Mouse (Mus musculus): Measurements from ENCODE around the gene Itprid2. TPM values are rescaled to one million over a fixed set of nuclear protein-coding genes. Genes with fewer than 3 reads are reported as not detected.

The Itprid2 gene
- total RNA-seq, 2 experiments from 2014 or later: 32.8 to 33.4 TPM

DNA sequence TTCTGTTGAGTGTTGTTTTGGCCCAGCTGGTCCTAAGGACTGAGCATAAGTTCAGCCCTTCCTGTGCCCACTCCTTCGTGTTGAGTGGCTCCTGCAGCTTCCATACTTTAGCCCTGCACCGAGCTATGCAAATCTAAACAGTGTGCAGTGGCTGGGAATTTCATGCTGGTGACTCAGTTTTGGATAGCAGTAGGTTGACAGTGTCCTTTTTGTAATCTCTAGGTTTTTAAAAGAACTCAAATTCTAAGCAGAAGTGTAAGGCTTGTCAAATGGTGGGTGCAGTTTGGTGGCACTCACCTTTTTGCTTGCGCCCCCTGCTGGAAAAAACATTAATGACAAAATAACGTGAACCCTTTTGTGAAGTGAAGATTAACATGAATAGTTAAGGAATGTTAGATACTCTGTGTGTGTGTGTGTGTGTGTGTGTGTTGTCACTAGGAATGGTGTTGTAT is 11.1 kb downstream of the Itprid2 start:
- intact Hi-C loops (cut with DNase I): loop anchor here (2.0 to 10.0 kb wide), 2 partner anchors 133 to 681 kb away; no protein-coding TSS in a partner anchor
- DNase-seq (ENCODE audit: low spot score in 2 of 2): peak; percentile 64 to 69

DNA sequence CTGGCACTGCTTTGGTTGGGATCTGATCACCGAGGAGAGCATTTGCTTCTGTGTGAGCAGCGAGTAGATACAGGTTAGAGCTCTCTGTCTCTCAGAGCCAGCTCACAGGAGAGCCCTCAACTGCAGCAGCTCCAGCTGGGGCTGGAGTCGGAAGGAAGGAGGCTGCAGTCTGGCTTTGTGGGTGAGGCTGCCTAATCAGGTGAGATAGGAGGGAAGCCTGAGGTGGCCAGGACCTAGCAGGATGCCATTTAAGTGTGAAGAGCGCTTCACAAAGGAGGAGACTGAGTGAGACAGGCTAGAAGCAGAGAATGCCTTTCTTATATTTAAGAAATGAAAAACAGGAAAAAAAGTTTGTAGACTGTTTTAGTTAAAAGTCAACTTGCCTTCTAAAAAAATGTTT is 11.9 kb downstream of the Itprid2 start:
- no peak for DNase-seq (ENCODE audit: low spot score in 2 of 2)

DNA sequence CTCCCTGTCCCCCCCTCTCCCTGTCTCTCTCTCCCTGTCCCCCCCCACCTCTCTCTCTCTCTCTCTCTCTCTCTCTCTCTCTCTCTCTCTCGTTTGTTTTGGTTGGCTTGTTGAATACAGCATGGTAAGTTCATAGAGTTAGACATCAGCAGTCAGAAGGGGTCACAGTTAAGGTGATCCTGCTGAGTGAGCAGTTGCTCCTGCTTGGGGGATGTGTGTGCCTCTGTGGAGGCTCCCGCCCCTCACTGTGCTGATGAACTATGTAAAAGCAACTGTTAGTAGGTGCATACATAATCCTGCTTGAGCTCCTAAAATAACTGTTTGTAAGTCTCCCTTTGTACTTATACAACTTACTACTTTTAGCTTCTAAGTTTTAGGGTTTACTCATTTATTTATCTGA is 12.6 kb downstream of the Itprid2 start:
- DNase-seq (ENCODE audit: low spot score in 2 of 2): no peak
- intact Hi-C loops (cut with DNase I): loop anchor here (2.0 to 10.0 kb wide), 2 partner anchors 135 to 683 kb away; no protein-coding TSS in a partner anchor

More for the DNA sequence above, 11.9 kb downstream of the Itprid2 start:
- intact Hi-C loops (cut with DNase I): loop anchor here (2.0 to 10.0 kb wide), 2 partner anchors 134 to 682 kb away; no protein-coding TSS in a partner anchor

DNA sequence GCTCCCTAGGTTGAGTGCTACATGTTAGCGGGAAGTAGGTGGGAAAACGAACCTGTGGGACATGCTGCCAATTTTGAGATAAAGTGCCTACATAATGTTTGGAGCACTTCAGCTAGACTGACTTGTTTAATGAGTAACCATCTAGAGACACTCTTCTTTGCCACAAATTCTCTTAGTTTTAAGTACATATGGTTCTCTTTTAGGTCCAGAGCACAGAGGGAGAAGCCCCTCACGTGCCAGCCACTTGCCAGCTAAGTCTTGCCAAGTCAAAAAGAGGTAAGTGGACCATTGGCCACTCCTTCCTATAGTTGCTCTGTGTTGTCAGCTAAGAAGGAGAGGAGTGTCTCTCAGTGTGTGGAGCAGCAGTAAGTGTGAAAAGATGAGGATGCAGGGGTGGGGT is 16.0 kb downstream of the Itprid2 start:
- intact Hi-C loops (cut with DNase I): no loop called here
- DNase-seq (ENCODE audit: low spot score in 2 of 2): no peak

DNA sequence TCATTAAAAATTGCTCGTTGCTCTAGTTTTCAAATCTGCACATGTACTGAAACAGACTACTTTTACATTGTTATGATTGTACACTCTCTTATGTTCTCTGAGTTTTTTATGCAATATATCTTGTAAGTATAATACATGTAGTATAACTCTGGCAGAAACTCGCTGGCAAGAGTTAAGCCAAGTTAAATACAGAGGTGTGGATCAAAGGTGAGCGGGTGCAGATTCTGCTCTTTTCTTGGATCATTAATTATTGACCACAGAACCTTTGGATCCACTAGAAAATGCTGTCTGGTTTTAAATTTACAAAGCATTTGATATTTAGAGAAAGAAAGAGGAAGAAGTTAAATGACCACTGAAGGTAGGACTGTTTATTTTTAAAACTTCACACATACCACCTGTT is 16.5 kb downstream of the Itprid2 start:
- DNase-seq (ENCODE audit: low spot score in 2 of 2): no peak

DNA sequence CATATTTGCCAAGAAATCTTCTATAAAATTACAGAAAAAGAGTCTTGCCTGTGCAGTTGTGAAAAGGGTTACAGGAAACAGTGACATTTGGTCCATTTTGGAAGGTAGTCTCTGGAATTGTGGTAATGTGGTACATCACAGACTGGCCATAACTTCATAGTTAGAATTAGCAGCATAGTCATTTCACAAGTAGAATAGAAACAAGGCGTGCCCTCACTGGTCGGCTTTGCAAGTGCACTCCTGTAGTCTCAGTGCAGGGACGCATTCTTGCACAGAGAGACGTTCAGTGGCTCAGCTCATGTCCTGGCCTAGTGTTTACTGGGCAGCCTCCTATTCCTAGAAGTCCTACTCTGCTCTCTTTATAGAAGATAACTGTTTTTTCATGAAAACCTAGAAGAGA is 17.4 kb downstream of the Itprid2 start:
- intact Hi-C loops (cut with DNase I): no loop called here
- DNase-seq (ENCODE audit: low spot score in 2 of 2): no peak

More for the DNA sequence above, 16.5 kb downstream of the Itprid2 start:
- intact Hi-C loops (cut with DNase I): no loop called here

DNA sequence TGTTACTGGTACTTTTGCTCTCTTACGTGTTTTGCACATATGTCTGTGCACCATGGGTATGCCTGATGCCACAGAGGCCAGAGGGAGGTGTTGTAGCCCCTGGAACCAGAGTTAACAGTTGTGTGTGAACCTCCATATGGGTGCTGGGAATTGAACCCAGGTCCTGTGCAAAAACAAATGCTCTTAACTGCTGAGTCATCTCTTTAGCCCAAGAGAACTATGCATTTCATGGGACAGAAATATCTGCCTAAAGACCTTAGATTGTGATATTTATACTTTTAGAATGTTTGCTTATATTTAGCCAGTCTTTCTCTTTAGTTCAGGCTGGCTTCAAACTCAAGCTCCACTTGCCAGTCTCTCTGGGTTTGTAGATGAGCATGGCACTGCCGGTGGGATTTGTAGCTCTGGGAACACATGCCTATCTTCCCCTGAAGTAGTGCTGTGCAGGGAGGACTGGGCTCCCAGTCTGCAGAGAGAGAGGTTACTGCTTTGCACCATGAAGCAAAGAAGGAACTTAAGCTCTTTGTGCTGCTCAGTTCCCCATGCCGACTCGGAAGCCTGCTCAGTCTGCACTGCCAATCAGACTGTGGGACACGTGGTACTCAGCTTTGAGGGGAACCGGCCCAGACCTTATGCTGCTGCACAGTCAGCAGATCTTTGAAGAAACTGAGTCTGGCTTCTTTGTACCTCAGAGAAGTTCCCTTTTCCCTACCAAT is 18.1 kb downstream of the Itprid2 start:
- DNase-seq (ENCODE audit: low spot score in 2 of 2): peak in 1 of 2 experiments; percentile 55

DNA sequence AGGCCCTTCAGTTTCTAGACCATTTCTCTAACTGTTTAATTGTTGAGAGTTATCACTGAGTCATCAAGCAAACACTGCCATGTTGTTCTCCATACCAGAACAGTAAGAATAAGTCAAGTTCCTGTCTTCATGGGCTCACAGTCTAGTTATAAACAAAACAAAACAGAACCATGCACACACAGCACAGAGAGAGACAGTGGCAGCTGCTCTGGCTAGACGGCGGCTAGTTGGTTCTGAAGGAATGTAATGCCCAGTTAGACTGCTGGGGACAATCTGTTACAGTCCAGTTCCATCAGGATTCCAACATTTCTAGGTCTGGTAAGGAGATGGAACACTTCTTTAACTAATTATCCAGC is 18.6 kb downstream of the Itprid2 start:
- no peak for DNase-seq (ENCODE audit: low spot score in 2 of 2)
- intact Hi-C loops (cut with DNase I): no loop called here

More for the DNA sequence above, 18.1 kb downstream of the Itprid2 start:
- intact Hi-C loops (cut with DNase I): no loop called here

DNA sequence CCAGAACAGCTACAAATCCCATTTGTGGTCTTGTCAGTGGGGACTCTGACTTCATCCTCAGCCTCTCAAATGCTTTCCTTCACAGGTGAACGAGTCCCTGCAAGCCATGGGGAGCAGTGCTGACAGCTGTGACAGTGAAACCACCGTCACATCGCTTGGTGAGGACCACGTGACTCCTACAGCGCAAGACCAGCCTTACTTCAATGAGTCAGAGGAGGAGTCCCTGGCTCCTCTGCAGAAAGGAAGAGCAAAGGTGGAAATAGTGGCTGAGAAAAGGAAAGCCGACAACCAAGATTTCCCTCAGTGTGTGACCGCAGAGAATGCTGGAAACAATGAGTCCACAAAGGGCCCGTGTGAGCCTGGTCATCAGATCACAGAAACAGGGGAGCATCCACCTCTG is 21.9 kb downstream of the Itprid2 start:
- intact Hi-C loops (cut with DNase I): no loop called here
- no peak for DNase-seq (ENCODE audit: low spot score in 2 of 2)

DNA sequence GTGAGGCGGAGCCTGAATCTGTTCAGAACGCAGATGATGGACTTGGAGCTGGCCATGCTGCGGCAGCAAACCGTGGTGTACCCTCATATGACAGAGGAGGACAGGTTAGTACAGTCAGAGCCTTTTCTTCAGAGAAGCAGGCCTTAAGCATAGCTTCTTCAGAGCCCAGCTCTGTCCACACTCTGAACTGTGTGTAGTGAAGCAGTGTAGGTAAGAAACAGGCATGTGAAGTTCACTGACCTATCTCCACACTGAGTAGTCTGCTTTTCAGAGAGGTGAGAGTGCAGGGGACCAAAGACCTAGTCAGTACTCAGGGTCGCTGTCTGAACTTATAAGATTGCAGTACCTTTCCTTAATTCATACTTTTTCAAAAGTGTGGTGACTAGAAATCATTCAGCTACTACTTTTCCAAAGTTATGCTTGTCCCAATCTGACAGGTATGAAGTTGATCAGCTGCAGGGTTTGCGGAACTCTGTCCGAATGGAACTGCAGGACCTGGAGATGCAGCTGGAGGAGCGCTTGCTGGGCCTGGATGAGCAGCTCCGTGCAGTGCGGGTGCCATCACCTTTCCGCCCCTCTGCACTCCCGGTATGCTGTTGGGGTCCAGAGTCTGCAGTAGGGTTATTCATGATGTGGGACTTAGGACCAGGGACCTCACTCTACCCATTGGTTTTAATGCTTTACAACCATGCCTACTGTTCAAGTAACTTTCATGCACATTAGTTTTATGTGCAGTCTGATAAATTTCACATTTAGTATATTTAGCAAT is 25.4 kb downstream of the Itprid2 start:
- no peak for DNase-seq (ENCODE audit: low spot score in 2 of 2)
- intact Hi-C loops (cut with DNase I): no loop called here

DNA sequence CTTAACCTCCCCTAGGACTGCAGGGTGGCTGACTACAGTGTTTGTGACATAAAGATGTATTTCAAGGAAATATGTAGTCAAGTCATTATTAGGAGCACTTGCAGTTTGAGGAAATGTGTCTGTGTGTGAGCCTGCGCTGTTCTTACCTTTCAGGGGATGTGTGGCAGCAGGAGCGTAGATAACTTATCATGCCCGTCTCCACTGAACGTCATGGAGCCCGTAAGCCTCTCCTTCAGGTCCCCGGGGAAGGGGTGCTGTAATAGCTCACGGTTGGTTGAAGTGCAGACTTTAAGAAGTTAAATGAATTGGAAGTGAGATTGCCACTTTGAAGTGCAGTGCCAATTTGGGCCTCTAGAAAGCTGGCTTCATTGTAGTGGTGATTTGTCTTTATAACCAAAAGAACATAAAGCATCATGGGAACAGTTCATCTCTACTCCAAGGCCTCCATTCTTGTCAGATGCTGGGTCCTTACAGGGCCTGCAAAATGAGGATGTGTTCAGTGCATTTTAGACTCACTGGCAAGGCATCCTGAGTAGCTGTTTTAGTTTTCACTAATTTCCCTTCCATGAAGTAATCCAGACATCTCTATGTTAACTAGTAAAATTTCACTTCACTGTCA is 26.4 kb downstream of the Itprid2 start:
- intact Hi-C loops (cut with DNase I): no loop called here
- DNase-seq (ENCODE audit: low spot score in 2 of 2): no peak

DNA sequence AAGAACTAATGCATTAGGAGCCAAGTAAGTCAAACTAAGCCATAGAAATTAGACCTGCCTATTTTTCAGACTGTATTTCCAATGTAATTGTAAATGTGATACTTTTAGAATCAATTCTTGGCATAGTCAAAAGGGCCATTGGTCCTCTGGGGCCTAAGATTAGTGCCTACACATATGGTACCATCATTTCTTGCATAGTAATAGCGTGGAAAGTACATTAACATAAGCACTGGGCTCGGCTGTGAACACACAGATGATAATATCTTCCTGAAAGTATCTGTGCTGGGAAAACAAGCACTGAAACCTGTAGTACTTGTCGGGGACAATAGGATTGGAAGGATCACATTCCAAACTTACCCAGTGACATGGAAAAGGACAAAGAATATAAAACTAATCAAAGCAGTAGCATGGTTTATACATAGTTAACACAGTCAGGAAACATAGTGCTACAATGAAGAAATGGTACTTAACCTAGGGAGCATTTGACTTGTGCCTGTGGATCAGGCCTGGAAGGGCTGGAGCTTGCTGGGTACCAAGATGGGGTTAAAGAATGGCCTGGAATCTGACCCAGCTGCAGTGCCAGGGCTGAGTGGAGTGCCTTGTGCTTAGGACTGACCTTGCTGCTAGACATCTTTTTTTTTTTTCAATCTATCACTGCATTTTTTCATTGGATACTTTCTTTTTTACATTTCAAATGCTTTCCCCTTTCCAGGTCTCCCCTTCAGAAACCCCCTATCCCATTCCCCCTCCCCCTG is 29.6 kb downstream of the Itprid2 start:
- intact Hi-C loops (cut with DNase I): no loop called here
- DNase-seq (ENCODE audit: low spot score in 2 of 2): no peak

DNA sequence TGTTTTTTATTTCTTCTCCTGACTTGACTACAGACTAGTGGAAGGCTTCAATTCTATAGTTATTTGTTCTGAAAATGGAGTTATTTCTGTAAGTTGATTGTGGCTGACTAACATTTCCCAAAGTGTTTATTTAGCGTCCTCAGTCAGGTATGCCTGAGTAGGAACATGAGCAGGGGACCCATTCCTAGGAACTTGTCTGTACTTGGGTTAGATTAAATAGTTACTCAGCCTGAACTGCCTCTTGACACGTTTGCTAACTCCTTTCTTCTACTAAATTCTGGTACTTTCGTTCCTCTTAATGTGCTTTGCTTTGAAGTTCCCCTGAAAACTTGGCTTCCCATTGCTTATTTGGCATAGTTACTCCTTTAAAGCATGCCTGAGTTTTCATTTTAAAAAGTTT is 30.3 kb downstream of the Itprid2 start:
- no peak for DNase-seq (ENCODE audit: low spot score in 2 of 2)
- intact Hi-C loops (cut with DNase I): no loop called here

DNA sequence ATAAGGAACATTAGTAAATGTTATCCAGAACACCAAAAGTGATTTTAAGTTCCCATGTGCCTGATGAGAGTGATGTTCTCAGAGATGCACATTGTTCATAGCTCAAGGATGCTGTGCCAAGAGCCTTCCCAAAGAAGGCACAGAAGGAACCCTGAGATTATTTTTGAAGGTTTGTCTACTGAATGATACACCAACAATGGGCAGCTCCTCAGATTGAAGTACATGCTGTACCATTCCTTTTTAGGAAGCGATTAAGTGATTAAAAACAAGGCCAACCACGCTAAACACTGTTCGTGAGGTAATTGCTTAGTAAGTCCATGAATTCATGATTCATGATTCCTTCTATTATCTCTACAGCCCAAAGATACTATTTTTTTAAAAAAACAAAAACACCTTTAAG is 40.1 kb downstream of the Itprid2 start:
- intact Hi-C loops (cut with DNase I): no loop called here
- no peak for DNase-seq (ENCODE audit: low spot score in 2 of 2)

DNA sequence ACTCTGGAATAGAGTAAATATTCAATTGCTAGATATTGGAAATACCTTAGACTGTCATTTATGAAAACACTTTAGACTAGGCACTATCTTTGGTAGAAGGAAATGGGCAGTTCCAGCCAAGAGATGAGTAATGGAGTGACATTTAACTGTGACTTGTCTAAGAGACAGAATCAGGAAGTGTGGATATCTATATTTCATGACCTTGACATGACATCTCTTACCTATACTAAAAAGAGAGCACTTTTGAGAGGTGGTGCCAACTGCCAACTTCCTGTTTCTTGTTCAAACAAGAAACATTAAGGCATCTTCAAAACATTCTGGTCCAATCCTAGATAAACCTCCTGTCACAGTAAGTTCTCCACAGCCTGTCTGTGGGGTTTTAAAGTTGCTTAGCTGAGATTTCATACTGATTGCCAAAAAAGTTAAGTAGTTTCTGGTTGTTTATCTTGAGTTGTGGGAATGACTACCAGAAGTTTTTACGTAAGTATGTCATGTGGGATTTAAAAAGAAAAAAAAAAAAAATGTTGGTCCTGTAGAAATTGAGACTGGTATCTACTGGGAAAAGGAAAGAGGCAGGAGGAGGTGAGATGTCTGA is 42.6 kb downstream of the Itprid2 start:
- no peak for DNase-seq (ENCODE audit: low spot score in 2 of 2)
- intact Hi-C loops (cut with DNase I): no loop called here

DNA sequence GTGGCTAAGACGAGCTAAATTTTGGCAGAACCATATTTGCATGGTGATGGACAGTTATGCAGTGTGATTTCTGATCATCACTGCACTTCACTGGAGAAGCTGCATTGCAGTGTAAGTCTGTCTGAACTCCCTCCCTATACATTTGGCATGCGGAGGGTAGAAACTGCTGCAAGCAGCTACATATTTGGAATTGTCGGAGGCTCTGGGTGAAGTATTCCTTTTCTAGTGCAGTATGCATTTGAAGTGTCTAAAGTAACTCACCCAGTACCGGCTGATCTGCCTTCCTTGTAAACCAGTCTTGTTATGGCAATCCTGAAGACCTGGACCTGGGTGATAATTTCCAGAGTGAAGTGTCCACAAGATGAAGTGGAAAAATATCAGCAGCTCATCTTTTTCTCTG is 46.5 kb downstream of the Itprid2 start:
- intact Hi-C loops (cut with DNase I): no loop called here
- no peak for DNase-seq (ENCODE audit: low spot score in 2 of 2)

DNA sequence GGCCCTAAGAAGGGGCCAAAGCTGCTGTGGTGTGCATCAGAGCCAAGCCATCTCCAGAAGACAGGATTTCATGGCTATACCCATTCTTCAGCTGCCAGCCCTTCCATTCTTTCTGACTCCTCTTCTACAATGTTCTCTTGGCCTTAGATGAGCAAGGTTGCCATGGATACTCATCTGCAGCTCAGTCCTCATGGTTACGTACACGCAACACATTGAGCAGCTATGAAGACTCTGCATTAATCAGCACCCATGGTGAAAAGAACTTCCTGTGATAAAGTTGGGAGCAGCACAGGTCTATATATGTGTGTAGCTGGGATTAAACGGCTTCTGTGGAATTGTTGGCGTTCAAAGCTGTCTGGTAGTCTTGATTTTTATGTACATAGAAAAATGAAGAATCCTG is 48.1 kb downstream of the Itprid2 start:
- intact Hi-C loops (cut with DNase I): no loop called here
- DNase-seq (ENCODE audit: low spot score in 2 of 2): peak in 1 of 2 experiments; percentile 35

DNA sequence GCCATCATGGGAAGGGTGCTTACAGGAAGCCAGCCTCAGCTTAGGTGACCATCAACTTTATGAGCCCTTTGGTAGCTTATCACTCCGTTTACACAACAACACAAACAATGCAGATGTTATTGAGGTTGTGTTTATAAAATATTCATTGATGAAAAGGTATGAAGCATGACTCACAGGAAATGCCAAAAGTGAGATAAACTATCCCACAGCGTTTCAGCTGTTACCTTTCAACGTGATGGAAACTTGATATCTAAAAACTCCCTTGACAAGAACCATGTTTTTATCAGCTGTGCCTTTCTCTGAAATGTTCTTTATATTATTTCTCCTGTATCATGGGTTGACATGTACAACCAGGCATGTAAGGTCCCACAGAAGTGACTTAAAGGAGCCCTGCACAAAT is 55.7 kb downstream of the Itprid2 start:
- no peak for DNase-seq (ENCODE audit: low spot score in 2 of 2)
- intact Hi-C loops (cut with DNase I): no loop called here

DNA sequence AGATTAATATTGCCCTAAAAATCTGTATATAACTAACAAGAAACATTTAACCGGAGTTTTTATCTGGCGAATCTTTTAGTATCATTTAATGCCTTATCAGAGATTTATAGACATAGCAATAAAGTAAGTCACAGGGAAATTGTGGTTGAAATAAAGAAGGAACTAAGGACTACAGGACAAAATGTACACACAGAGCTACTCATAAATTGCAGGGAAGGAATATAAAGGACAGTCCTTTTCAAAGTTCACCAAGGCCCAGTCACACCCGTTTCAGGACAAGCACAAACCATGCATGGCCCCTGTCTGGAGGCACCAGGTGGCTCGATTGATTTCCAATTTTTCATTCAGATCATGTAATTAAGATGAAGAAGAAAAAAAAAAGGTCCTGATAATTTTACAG is 60.0 kb downstream of the Itprid2 start:
- no peak for DNase-seq (ENCODE audit: low spot score in 2 of 2)
- intact Hi-C loops (cut with DNase I): loop anchor here (5.0 kb wide), 1 partner anchor 67 kb away; no protein-coding TSS in a partner anchor

All from left cerebral cortex, postnatal 25 days (tissue).